Mouse (Mus musculus) lung, embryonic 16.5 days (tissue): ENCODE measurements at regions not wholly inside any gene's neighbourhood (a gene's known extent, or its start where the extent isn't known, plus 50 kb on each side); places are given as distances from the start of the nearest gene placed in this dataset.

ENCODE experiments used
- ATAC-seq: fragments of 200-750 bp; cut with Nextera tagmentation; 2 replicates; pipeline ENCODE4 v1.8.0; 2017; ENCODE audit warnings: low read depth, mild to moderate bottlenecking, moderate library complexity
- H3K27ac ChIP-seq: fragments of 300-500 bp; sonication (generic); 2 replicates; pipeline ENCODE4 v1.5.1; 2014; ENCODE audit warnings: mild to moderate bottlenecking, control low read depth, low read length
- H3K27me3 ChIP-seq: fragments of 300-500 bp; sonication (generic); 2 replicates; pipeline ENCODE4 v1.6.1; 2014; ENCODE audit warnings: low read depth, low read length, mixed read lengths; ENCODE audit not compliant: control insufficient read depth, insufficient read depth
- H3K36me3 ChIP-seq: fragments of 300-500 bp; sonication (generic); 2 replicates; pipeline ENCODE4 v1.6.1; 2014; ENCODE audit warnings: low read length; ENCODE audit not compliant: control insufficient read depth, insufficient read depth
- H3K4me1 ChIP-seq: fragments of 300-500 bp; sonication (generic); replicated peaks from 2 replicates; pipeline ENCODE4 v1.6.1; 2014; ENCODE audit warnings: low read length, mixed read lengths; ENCODE audit not compliant: control insufficient read depth, insufficient read depth
- H3K4me2 ChIP-seq: fragments of 300-500 bp; sonication (generic); 2 replicates; pipeline ENCODE4 v1.6.1; 2014; ENCODE audit warnings: low read depth, low read length, control low read depth
- H3K4me3 ChIP-seq: fragments of 300-500 bp; sonication (generic); 2 replicates; pipeline ENCODE4 v1.5.1; 2014; ENCODE audit warnings: mild to moderate bottlenecking, low read length, control low read depth
- H3K9ac ChIP-seq: fragments of 300-500 bp; sonication (generic); 2 replicates; pipeline ENCODE4 v1.6.1; 2014; ENCODE audit warnings: low read length, control low read depth
- H3K9me3 ChIP-seq: fragments of 300-500 bp; sonication (generic); 2 replicates; pipeline ENCODE4 v1.6.1; 2016; ENCODE audit warnings: low read length; ENCODE audit not compliant: control insufficient read depth
- WGBS: fragments of 180-500 bp; shearing (Covaris S2); extraction: QIAGEN DNeasy Blood & Tissue Kit; methylation state at CpG from one replicate; pipeline ENCODE4 v1.1.7; 2014; 5-methylcytosine and 5-hydroxymethylcytosine counted together

DNA sequence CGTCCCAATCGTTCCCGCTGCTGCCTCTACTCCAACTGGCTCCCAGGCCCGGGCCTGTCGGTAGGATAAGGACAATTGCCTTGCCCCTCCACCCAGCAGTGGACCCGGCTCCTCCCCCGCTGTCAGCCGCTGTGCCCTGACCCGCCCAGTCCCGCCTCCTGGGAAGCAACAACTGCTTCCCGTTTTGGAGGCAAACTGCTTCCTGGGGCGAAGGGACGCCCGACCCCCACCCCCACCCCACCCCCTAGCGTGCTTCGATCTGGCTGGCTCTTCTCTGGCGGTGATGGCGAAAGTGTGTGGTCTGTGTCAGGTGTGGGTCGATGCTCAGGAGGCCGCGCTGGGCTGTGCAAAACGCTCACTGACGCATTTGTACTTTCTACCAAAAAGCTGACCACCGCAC, 164.9 kb downstream of the Tm4sf1 start:
- Histone ChIP-seq H3K9ac (no peak overlapping the region), H3K27ac (no peak overlapping the region), H3K4me3 (peak overlapping the region; percentile 34), H3K27me3 (no peaks in the 10 kb centered on the region), H3K36me3 (no peaks in the 10 kb centered on the region), H3K4me2 (peak overlapping the region; percentile 51), H3K9me3 (no peaks in the 10 kb centered on the region), H3K4me1 (no peaks in the 10 kb centered on the region)
- WGBS = 18% methylated on average over 24 of the region's 24 CpGs
- ATAC-seq = peak; percentile 83

DNA sequence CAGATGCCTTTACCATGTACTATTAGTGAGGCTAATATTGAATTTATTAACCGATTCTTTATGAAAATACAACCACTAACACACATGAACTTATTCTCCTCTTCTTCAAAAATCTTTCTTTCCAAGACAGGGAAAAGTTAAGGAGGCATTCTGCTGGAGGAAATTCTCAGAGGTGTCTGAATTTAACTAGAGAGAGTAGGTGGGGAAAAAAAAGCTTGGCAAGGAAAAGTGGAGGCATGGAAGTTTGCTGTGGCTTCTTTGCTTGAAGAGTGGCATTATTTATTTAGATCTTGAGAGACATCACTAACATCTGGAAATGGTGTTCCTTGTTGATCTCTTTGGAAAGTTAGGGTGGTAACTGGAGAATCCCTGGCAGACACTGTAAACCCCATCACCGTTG, 173.2 kb downstream of the Tm4sf1 start:
- ATAC-seq = no peak
- no peak overlapping the region for H3K4me3 ChIP-seq
- no peak overlapping the region for H3K27ac ChIP-seq
- H3K9ac ChIP-seq = no peak overlapping the region
- no peak overlapping the region for H3K4me2 ChIP-seq
- H3K27me3 ChIP-seq = no peaks in the 10 kb centered on the region
- no peaks in the 10 kb centered on the region for H3K36me3 ChIP-seq
- no peaks in the 10 kb centered on the region for H3K4me1 ChIP-seq
- 79% methylated on average over 2 of the region's 2 CpGs for WGBS
- H3K9me3 ChIP-seq = no peaks in the 10 kb centered on the region

DNA sequence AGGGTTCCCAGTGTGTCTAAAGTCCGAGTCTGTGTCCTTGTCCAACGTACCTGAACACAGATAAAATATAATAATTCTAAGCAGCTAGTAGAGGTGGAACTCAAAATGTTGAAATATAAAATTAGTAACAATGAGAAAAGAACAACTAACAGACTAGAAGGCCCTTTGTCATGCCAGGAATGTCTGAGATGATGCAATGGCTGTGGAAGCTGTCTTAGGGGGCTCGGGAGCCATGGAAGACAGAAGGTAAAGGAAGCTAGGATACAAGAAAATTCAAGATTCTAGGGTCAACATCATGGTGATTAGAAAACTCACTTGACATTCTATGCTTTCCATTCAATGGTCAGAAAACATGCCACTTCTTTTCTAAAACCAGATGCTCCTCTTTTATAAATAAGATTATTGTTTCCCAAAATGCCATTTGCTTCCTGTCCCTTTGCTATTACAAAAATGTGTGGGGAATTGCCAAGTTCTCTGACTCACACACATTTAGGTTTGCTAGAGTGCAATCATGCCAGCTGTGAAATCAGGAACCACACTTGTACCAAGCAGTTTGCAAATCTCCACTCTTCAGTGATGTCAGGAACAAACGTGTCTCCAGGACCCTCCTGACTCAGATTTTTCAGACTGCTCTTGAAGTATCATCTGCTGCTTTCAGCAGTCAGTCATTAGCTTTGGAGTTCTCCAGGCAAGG, 175.8 kb downstream of the Tm4sf1 start:
- Histone ChIP-seq H3K4me3 (no peak overlapping the region), H3K4me2 (no peak overlapping the region), H3K27ac (no peak overlapping the region), H3K4me1 (no peaks in the 10 kb centered on the region), H3K9ac (no peak overlapping the region), H3K36me3 (no peaks in the 10 kb centered on the region), H3K9me3 (no peaks in the 10 kb centered on the region), H3K27me3 (no peaks in the 10 kb centered on the region)
- no peak for ATAC-seq
- 63% methylated on average over 4 of the region's 4 CpGs for WGBS

DNA sequence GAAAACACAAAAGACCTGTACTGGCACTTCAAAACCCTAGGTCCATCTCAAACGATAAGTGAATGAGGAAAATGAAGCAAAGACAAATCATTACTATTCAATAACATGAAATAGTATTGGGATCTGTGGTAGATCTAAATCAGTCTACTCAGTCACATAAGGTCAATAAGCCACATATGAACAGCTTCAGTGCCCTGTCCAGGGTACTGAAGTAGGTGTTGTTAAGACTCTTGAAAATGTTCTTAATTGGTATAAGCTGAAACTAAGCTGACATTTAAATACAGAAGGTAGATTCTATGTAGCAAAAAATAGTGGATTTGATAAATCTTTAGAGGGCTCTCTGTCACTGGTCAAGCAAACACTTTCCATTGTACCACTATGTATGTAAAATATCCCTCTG, 183.8 kb downstream of the Tm4sf1 start:
- H3K27me3 ChIP-seq = no peaks in the 10 kb centered on the region
- no peak overlapping the region for H3K4me3 ChIP-seq
- no peaks in the 10 kb centered on the region for H3K9me3 ChIP-seq
- no peak overlapping the region for H3K4me2 ChIP-seq
- H3K36me3 ChIP-seq = no peaks in the 10 kb centered on the region
- no peaks in the 10 kb centered on the region for H3K4me1 ChIP-seq
- ATAC-seq = no peak
- no peak overlapping the region for H3K27ac ChIP-seq
- 93% methylated on average over 1 of the region's 1 CpGs for WGBS
- H3K9ac ChIP-seq = no peak overlapping the region

GRCm38 (mm10) chr3:57102254-57102653, 199.5 kb downstream of the Tm4sf1 start:
- H3K9me3 ChIP-seq = no peaks in the 10 kb centered on the region
- ATAC-seq = no peak
- no peak overlapping the region for H3K27ac ChIP-seq
- H3K4me1 ChIP-seq = no peaks in the 10 kb centered on the region
- H3K36me3 ChIP-seq = no peaks in the 10 kb centered on the region
- WGBS = 37% methylated on average over 2 of the region's 2 CpGs
- no peak overlapping the region for H3K9ac ChIP-seq
- H3K4me3 ChIP-seq = no peak overlapping the region
- H3K4me2 ChIP-seq = no peak overlapping the region
- no peaks in the 10 kb centered on the region for H3K27me3 ChIP-seq

GRCm38 (mm10) chr3:57100515-57100914, 201.3 kb downstream of the Tm4sf1 start:
- H3K4me1 ChIP-seq = no peaks in the 10 kb centered on the region

GRCm38 (mm10) chr3:57094936-57095335, 206.9 kb downstream of the Tm4sf1 start:
- 43% methylated on average over 3 of the region's 3 CpGs for WGBS
- H3K9ac ChIP-seq = no peak overlapping the region
- no peak overlapping the region for H3K4me2 ChIP-seq
- no peak for ATAC-seq
- H3K36me3 ChIP-seq = no peaks in the 10 kb centered on the region
- H3K27me3 ChIP-seq = no peaks in the 10 kb centered on the region
- H3K9me3 ChIP-seq = no peaks in the 10 kb centered on the region
- H3K4me1 ChIP-seq = no peaks in the 10 kb centered on the region
- no peak overlapping the region for H3K4me3 ChIP-seq
- no peak overlapping the region for H3K27ac ChIP-seq

More at GRCm38 (mm10) chr3:57100515-57100914, 201.3 kb downstream of the Tm4sf1 start:
- H3K9ac ChIP-seq = no peak overlapping the region
- H3K27me3 ChIP-seq = no peaks in the 10 kb centered on the region
- no peaks in the 10 kb centered on the region for H3K36me3 ChIP-seq
- H3K9me3 ChIP-seq = no peaks in the 10 kb centered on the region
- no peak overlapping the region for H3K4me2 ChIP-seq
- H3K27ac ChIP-seq = no peak overlapping the region
- H3K4me3 ChIP-seq = no peak overlapping the region
- 91% methylated on average over 1 of the region's 1 CpGs for WGBS
- no peak for ATAC-seq

GRCm38 (mm10) chr3:57093201-57093940, 208.4 kb downstream of the Tm4sf1 start:
- no peaks in the 10 kb centered on the region for H3K4me1 ChIP-seq
- no peak for ATAC-seq
- H3K4me2 ChIP-seq = no peak overlapping the region
- H3K27me3 ChIP-seq = no peaks in the 10 kb centered on the region
- H3K9ac ChIP-seq = no peak overlapping the region
- no peaks in the 10 kb centered on the region for H3K36me3 ChIP-seq
- WGBS = 76% methylated on average over 1 of the region's 1 CpGs
- no peak overlapping the region for H3K4me3 ChIP-seq
- no peaks in the 10 kb centered on the region for H3K9me3 ChIP-seq
- no peak overlapping the region for H3K27ac ChIP-seq

DNA sequence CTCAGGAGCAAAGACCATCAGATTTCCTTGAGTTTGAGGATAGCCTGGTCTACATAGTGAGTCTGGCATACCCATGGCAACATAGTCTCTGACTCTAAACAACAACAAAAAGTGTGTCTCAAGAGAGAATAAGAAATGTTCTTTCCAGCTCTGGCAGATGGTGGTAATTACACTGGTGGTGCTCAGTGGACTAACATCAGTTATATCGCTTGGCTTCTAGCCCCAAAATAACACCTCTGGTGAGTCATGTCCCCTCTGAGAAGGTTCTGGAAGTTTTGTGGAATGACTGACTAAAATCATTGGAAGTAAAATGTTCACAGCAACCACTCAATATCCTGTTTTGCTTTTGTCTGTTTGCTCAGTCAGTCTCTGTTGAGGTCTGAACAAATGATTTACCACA, 227.3 kb downstream of the Tm4sf1 start:
- no peaks in the 10 kb centered on the region for H3K9me3 ChIP-seq
- no peaks in the 10 kb centered on the region for H3K27me3 ChIP-seq
- no peak overlapping the region for H3K27ac ChIP-seq
- H3K4me3 ChIP-seq = no peak overlapping the region
- H3K9ac ChIP-seq = no peak overlapping the region
- ATAC-seq = no peak
- H3K36me3 ChIP-seq = no peaks in the 10 kb centered on the region
- no peak overlapping the region for H3K4me2 ChIP-seq
- 97% methylated on average over 1 of the region's 1 CpGs for WGBS
- H3K4me1 ChIP-seq = no peaks in the 10 kb centered on the region
